Mouse (Mus musculus) E14TG2a.4 (cell line): Measurements from ENCODE around the gene Sec24c.

Source experiments
- CTCF ChIP-seq: conservative IDR thresholded peaks from 2 replicates; pipeline ENCODE4 v1.5.1; 2014; ENCODE audit warnings: low read length
- POU5F1 ChIP-seq: IDR thresholded peaks from 2 replicates; pipeline ENCODE4 v1.6.1; 2014; ENCODE audit warnings: low read length, borderline replicate concordance

- TF ChIP-seq CTCF (no peak), POU5F1 (no peak)
Measured at GRCm38 (mm10) chr14:20663601-20664000, 10.5 kb upstream of the Sec24c start.
